Mouse (Mus musculus) midbrain, embryonic 14.5 days (tissue): Measurements from ENCODE around the gene Tpgs1. TPM values are rescaled to one million over a fixed set of nuclear protein-coding genes. Genes with fewer than 3 reads are reported as not detected.

Source experiments
- ATAC-seq: fragments of 200-750 bp; cut with Nextera tagmentation; 2 replicates; pipeline ENCODE4 v1.8.0; 2017; ENCODE audit warnings: moderate number of reproducible peaks, moderate library complexity; ENCODE audit not compliant: low FRiP score, low TSS enrichment
- DNase-seq: peaks from one replicate; pipeline ENCODE4 v3.0.0-alpha.2; 2015
- H3K27ac ChIP-seq: fragments of 300-500 bp; sonication (generic); replicated peaks from 2 replicates; pipeline ENCODE4 v1.5.1; 2014; ENCODE audit warnings: mild to moderate bottlenecking, low read depth, low read length, moderate library complexity
- H3K27me3 ChIP-seq: fragments of 300-500 bp; sonication (generic); 2 replicates; pipeline ENCODE4 v1.6.1; 2014; ENCODE audit warnings: low read length, control low read depth, mixed read lengths; ENCODE audit not compliant: control insufficient read depth, insufficient read depth
- H3K36me3 ChIP-seq: fragments of 300-500 bp; sonication (generic); 2 replicates; pipeline ENCODE4 v1.6.1; 2014; ENCODE audit warnings: low read length, control low read depth; ENCODE audit not compliant: control insufficient read depth, insufficient read depth
- H3K4me1 ChIP-seq: fragments of 300-500 bp; sonication (generic); 2 replicates; pipeline ENCODE4 v1.6.1; 2014; ENCODE audit warnings: mild to moderate bottlenecking, antibody characterized with exemption, low read length, control low read depth; ENCODE audit not compliant: control insufficient read depth, insufficient read depth
- H3K4me2 ChIP-seq: fragments of 300-500 bp; sonication (generic); 2 replicates; pipeline ENCODE4 v1.6.1; 2014; ENCODE audit warnings: mild to moderate bottlenecking, low read length, moderate library complexity
- H3K4me3 ChIP-seq: fragments of 300-500 bp; sonication (generic); replicated peaks from 2 replicates; pipeline ENCODE4 v1.5.1; 2014; ENCODE audit warnings: low read depth, low read length
- H3K9ac ChIP-seq: fragments of 300-500 bp; sonication (generic); replicated peaks from 2 replicates; pipeline ENCODE4 v1.6.1; 2014; ENCODE audit warnings: mild to moderate bottlenecking, low read length, moderate library complexity
- H3K9me3 ChIP-seq: fragments of 300-500 bp; sonication (generic); 2 replicates; pipeline ENCODE4 v1.6.1; 2016; ENCODE audit warnings: low read length, control low read depth, mixed read lengths; ENCODE audit not compliant: control insufficient read depth
- WGBS: fragments of 180-500 bp; shearing (Covaris S2); extraction: QIAGEN DNeasy Blood & Tissue Kit; methylation state at CpG from one replicate; pipeline ENCODE4 v1.1.7; 2014; 5-methylcytosine and 5-hydroxymethylcytosine counted together
- polyA plus RNA-seq: library from polyadenylated mRNA; unstranded; fragments of >200 nt; fragmentation: Nextera tagmentation; extraction: Ambion mirVana; gene quantifications from 2 replicates; pipeline ENCODE4 v1.2.1, GENCODE M21; 2014

Gene Tpgs1
- polyA plus RNA-seq, 1 experiment from 2014 or later = 94.4 TPM

DNA sequence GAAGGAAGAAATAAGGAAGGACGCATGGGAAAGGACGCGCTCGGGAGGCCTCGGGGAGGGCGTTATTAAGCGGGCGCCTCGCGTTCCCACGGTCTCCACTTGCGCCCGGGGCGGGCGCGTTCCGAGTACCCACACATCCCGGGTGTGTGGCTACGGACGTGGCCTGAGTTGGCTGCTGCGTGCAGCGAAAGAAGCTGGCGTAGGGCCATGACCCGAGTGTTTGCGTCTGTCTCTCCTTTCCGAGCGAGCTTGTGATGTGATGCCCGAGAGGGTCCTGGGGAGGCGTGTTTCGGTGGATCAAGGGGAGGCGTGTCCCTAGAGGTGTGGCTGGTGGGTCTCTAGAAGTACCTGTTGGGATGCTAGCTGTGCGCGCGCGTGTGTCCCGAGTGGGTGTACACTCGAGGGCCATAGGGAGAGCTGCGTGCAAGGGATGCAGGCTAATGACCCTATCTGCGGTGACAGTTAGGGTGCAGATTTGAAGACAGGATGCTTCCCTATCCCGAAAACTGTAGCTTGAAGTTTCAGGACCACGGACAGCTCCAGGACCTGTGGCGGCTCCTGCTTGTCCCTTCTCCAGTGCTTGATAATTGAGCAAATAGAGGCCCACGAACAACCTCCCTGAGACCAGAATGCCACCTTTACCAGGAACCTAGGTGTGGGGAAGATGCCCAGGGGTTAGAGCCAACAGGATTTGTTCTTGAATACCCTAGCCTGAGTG is 48.6 kb downstream of the Tpgs1 start:
- no peaks in the 10 kb centered on the region for H3K9me3 ChIP-seq
- 0 out of 2 replicates have a peak, but pooled peaks cover 2% of the 10 kb centered on the region for H3K4me1 ChIP-seq
- H3K4me3 ChIP-seq = peak overlapping the region; percentile 57
- peaks cover 49% of the 10 kb centered on the region for H3K27me3 ChIP-seq
- 3% methylated on average over 43 of the region's 43 CpGs for WGBS
- H3K36me3 ChIP-seq = no peaks in the 10 kb centered on the region
- peak overlapping the region; percentile 84 for H3K4me2 ChIP-seq
- H3K9ac ChIP-seq = peak overlapping the region; percentile 70; the same call in 1 of the 2 replicates
- peak; percentile 65 for DNase-seq
- no peak overlapping the region for H3K27ac ChIP-seq
- ATAC-seq = no peak

DNA sequence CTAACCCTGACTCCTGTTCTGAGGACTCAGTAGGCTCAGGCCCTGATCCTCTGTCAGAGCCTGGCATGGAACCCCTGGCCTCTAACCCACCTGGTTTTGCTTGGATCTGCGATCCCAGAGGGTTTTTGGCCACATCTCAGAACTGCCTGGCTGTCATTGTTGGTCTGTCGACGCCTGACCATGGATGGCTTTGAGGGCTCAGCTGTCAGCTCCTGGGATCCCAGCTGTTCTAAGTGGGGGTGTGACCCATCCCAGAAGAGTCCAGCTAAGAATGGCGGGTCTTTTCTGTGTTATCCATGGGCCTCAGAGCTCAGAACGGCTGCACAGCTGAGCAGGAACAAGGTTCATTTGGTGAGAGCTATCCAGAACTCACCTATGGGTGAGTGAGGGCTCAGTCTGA is 51.9 kb downstream of the Tpgs1 start:
- WGBS = 65% methylated on average over 5 of the region's 5 CpGs

DNA sequence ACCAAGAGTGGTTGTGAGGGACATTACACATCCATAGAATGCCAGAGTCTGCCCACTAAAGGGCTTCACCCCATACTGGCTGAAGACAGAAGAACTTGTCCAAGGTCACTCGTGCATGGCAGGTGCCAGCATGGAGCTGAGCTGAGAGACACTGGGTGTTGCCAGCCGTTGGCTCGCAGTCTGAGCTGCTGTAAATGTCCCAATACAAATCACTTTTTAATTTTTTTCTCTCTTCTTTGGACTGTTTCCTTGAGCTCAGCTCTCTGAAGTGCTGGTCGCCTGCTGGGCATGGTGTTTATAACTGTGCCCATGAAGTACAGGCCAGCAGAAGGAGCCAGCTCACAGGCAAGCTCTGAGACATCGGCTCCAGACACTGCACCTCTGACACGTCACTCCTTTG is 53.9 kb downstream of the Tpgs1 start:
- no peaks in the 10 kb centered on the region for H3K9me3 ChIP-seq
- 0 out of 2 replicates have a peak, but pooled peaks cover under 1% of the 10 kb centered on the region for H3K4me1 ChIP-seq
- H3K4me2 ChIP-seq = no peak overlapping the region
- WGBS = 48% methylated on average over 6 of the region's 6 CpGs
- DNase-seq (no peak), ATAC-seq (no peak)
- peaks cover 17% of the 10 kb centered on the region for H3K27me3 ChIP-seq
- no peak overlapping the region for H3K27ac ChIP-seq
- no peak overlapping the region for H3K4me3 ChIP-seq
- no peaks in the 10 kb centered on the region for H3K36me3 ChIP-seq
- no peak overlapping the region for H3K9ac ChIP-seq

More for the DNA sequence above, 51.9 kb downstream of the Tpgs1 start:
- Histone ChIP-seq H3K9ac (no peak overlapping the region), H3K27me3 (peaks cover 34% of the 10 kb centered on the region), H3K36me3 (no peaks in the 10 kb centered on the region), H3K4me3 (no peak overlapping the region), H3K4me1 (0 out of 2 replicates have a peak, but pooled peaks cover 2% of the 10 kb centered on the region), H3K9me3 (no peaks in the 10 kb centered on the region), H3K4me2 (no peak overlapping the region), H3K27ac (no peak overlapping the region)
- no peak for DNase-seq
- ATAC-seq = no peak

DNA sequence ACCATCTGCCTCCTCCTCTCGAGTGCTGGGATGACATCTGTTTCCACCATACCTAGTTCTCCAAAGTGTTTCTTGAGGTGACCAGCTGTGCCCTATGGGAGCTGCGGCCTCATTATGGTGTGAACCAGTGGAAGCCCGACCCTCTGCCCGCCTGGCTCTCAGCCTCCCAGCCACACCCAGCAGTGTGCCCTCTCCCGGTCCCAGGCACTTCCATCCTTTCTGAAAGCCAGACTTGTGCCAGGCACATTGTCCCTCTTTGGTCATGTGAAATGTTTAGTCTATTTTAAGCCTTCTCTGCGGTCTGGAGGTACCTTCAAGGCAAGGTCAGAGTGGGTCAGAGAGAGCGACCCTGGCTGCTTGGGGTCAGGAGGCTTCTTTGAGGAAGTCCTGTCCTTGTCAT is 54.5 kb downstream of the Tpgs1 start:
- no peak for ATAC-seq
- no peak overlapping the region for H3K9ac ChIP-seq
- WGBS = 91% methylated on average over 7 of the region's 7 CpGs
- no peaks in the 10 kb centered on the region for H3K36me3 ChIP-seq
- no peaks in the 10 kb centered on the region for H3K4me1 ChIP-seq
- no peaks in the 10 kb centered on the region for H3K9me3 ChIP-seq
- H3K27me3 ChIP-seq = peaks cover 11% of the 10 kb centered on the region; the same call in 1 of the 2 replicates
- DNase-seq = no peak
- H3K4me2 ChIP-seq = no peak overlapping the region
- H3K27ac ChIP-seq = no peak overlapping the region
- no peak overlapping the region for H3K4me3 ChIP-seq

Other genes starting within 250 kb of the Tpgs1 start
- not detected in 2 replicates for gene Vmn2r83, start 200.6 kb upstream of the Tpgs1 start, polyA plus RNA-seq
- gene Plpp2, start 135.6 kb upstream of the Tpgs1 start, polyA plus RNA-seq = 14.7 and 19.1 TPM in 2 replicates
- 48.8 and 64.3 TPM in 2 replicates for gene Mier2, start 114.2 kb upstream of the Tpgs1 start, polyA plus RNA-seq
- not detected in 2 replicates for gene Theg, start 82.0 kb upstream of the Tpgs1 start, polyA plus RNA-seq
- gene C2cd4c, start 55.3 kb upstream of the Tpgs1 start, polyA plus RNA-seq = 0.84 and 1.4 TPM in 2 replicates
- gene Shc2, start 31.5 kb upstream of the Tpgs1 start, polyA plus RNA-seq = 17.2 and 21.6 TPM in 2 replicates
- gene Odf3l2, start 23.6 kb upstream of the Tpgs1 start, polyA plus RNA-seq = 0.17 and 0.40 TPM in 2 replicates
- 0.31 and 1.00 TPM in 2 replicates for gene Madcam1, start 4.8 kb upstream of the Tpgs1 start, polyA plus RNA-seq
- gene Cdc34, start 12.8 kb downstream of the Tpgs1 start, polyA plus RNA-seq = 80.4 and 94.9 TPM in 2 replicates
- 1.1 and 1.5 TPM in 2 replicates for gene Gzmm, start 19.7 kb downstream of the Tpgs1 start, polyA plus RNA-seq
- 680 and 689 TPM in 2 replicates for gene Bsg, start 35.1 kb downstream of the Tpgs1 start, polyA plus RNA-seq
- 0.89 and 1.9 TPM in 2 replicates for gene Hcn2, start 47.3 kb downstream of the Tpgs1 start, polyA plus RNA-seq
- 35.9 and 39.8 TPM in 2 replicates for gene Polrmt, start 77.2 kb downstream of the Tpgs1 start, polyA plus RNA-seq
- gene Fgf22, start 85.7 kb downstream of the Tpgs1 start, polyA plus RNA-seq = 0.87 and 1.0 TPM in 2 replicates
- gene Rnf126, start 97.6 kb downstream of the Tpgs1 start, polyA plus RNA-seq = 92.8 and 94.6 TPM in 2 replicates
- 0.80 and 1.5 TPM in 2 replicates for gene Fstl3, start 107.9 kb downstream of the Tpgs1 start, polyA plus RNA-seq
- 0.30 TPM in 1 of 2 replicates, not detected in the other for gene Prss57, start 121.6 kb downstream of the Tpgs1 start, polyA plus RNA-seq
- gene Palm, start 124.2 kb downstream of the Tpgs1 start, polyA plus RNA-seq = 270 and 307 TPM in 2 replicates
- gene Misp, start 151.6 kb downstream of the Tpgs1 start, polyA plus RNA-seq = 0.45 and 1.5 TPM in 2 replicates
- 47.5 and 74.0 TPM in 2 replicates for gene Ptbp1, start 185.1 kb downstream of the Tpgs1 start, polyA plus RNA-seq
- gene Prtn3, start 205.1 kb downstream of the Tpgs1 start, polyA plus RNA-seq = 14.9 and 16.7 TPM in 2 replicates
- 342 and 375 TPM in 2 replicates for gene Plppr3, start 205.3 kb downstream of the Tpgs1 start, polyA plus RNA-seq
- not detected in 2 replicates for gene Elane, start 216.9 kb downstream of the Tpgs1 start, polyA plus RNA-seq
- gene Cfd, start 221.5 kb downstream of the Tpgs1 start, polyA plus RNA-seq = not detected in 2 replicates
- 57.2 and 58.8 TPM in 2 replicates for gene Med16, start 239.6 kb downstream of the Tpgs1 start, polyA plus RNA-seq
- gene Gm26602, start 241.5 kb downstream of the Tpgs1 start, polyA plus RNA-seq = 3.5 and 8.6 TPM in 2 replicates
- gene Kiss1r, start 247.6 kb downstream of the Tpgs1 start, polyA plus RNA-seq = 2.4 and 2.9 TPM in 2 replicates